Mouse (Mus musculus) ovary, postnatal 10 days (tissue): ENCODE measurements around the gene Gm21988.

Experiments used
- DNase-seq: peaks from one replicate; pipeline ENCODE4 v3.0.0; 2022; ENCODE audit warnings: low spot score

Gene Gm21988

GRCm38 (mm10) chr11:70236717-70237116, 2.9 kb downstream of the Gm21988 start:
- no peak for DNase-seq

GRCm38 (mm10) chr11:70235254-70235900, 4.3 kb downstream of the Gm21988 start:
- no peak for DNase-seq

GRCm38 (mm10) chr11:70234497-70234896, 5.1 kb downstream of the Gm21988 start:
- no peak for DNase-seq

GRCm38 (mm10) chr11:70234037-70234436, 5.6 kb downstream of the Gm21988 start:
- no peak for DNase-seq

GRCm38 (mm10) chr11:70233016-70233415, 6.6 kb downstream of the Gm21988 start:
- no peak for DNase-seq

- peak; percentile 74 for DNase-seq
Measured at GRCm38 (mm10) chr11:70232546-70232945, 7.1 kb downstream of the Gm21988 start.

GRCm38 (mm10) chr11:70230239-70230727, 9.3 kb downstream of the Gm21988 start:
- DNase-seq: peak; percentile 72

GRCm38 (mm10) chr11:70229260-70230010, 10.2 kb downstream of the Gm21988 start, which contains the start of gene Bcl6b:
Bcl6b (minus strand) TSS chr11:70229798.
- DNase-seq: no peak

GRCm38 (mm10) chr11:70228828-70229227, 10.8 kb downstream of the Gm21988 start:
- no peak for DNase-seq

GRCm38 (mm10) chr11:70227661-70228245, 11.9 kb downstream of the Gm21988 start:
- DNase-seq: no peak

GRCm38 (mm10) chr11:70227126-70227525, 12.5 kb downstream of the Gm21988 start:
- no peak for DNase-seq

- no peak for DNase-seq
Measured at GRCm38 (mm10) chr11:70226602-70226890, 13.1 kb downstream of the Gm21988 start.

GRCm38 (mm10) chr11:70225798-70226601, 13.6 kb downstream of the Gm21988 start:
- DNase-seq: no peak

GRCm38 (mm10) chr11:70223724-70224123, 15.9 kb downstream of the Gm21988 start:
- DNase-seq: no peak

GRCm38 (mm10) chr11:70221603-70222500, 17.8 kb downstream of the Gm21988 start:
- no peak for DNase-seq

- peak; percentile 63 for DNase-seq
Measured at GRCm38 (mm10) chr11:70220731-70221602, 18.7 kb downstream of the Gm21988 start, which contains the start of gene Slc16a13. Slc16a13 (minus strand) TSS chr11:70221064.

- DNase-seq: no peak
Measured at GRCm38 (mm10) chr11:70220323-70220722, 19.3 kb downstream of the Gm21988 start.

- DNase-seq: no peak
Measured at GRCm38 (mm10) chr11:70219873-70220272, 19.8 kb downstream of the Gm21988 start.

- DNase-seq: no peak
Measured at GRCm38 (mm10) chr11:70218741-70219470, 20.7 kb downstream of the Gm21988 start.
